7 mouse cellular contexts compared by ENCODE assay signal in genomic region chr14:31495538-31495937, GRCm38 (mm10). TPM values are rescaled to one million over a fixed set of nuclear protein-coding genes. Genes with fewer than 3 reads are reported as not detected.
DNase-seq lines count a peak whose midpoint lies in the region; ATAC-seq and TF ChIP-seq lines count a peak whose summit lies in the region.

No protein-coding gene starts in this region.

- H3K4me1 ChIP-seq in lung, postnatal 0 days (ENCODE audit: insufficient read depth, low read depth, low read length), result peaks cover 11% of the 10 kb centered on the region; the same call in 1 of the 2 replicates
- H3K4me1 ChIP-seq in embryonic facial prominence, embryonic 13.5 days, result peaks cover 39% of the 10 kb centered on the region
- H3K4me1 ChIP-seq in intestine, postnatal 0 days (replicated peaks; ENCODE audit: control insufficient read depth, insufficient read depth, low read length), result peaks cover 12% of the 10 kb centered on the region; the same call in 1 of the 2 replicates
- peaks cover 13% of the 10 kb centered on the region for H3K4me1 ChIP-seq in small intestine, adult 2 months (ENCODE audit: control insufficient read depth, insufficient read depth, insufficient read length, low read length)

- peak overlapping the region; percentile 92 for H3K9ac ChIP-seq in lung, postnatal 0 days (replicated peaks; ENCODE audit: low read depth)
- H3K9ac ChIP-seq in embryonic facial prominence, embryonic 13.5 days, result peak overlapping the region; percentile 89
- peak overlapping the region; percentile 91 for H3K9ac ChIP-seq in intestine, postnatal 0 days (ENCODE audit: low read depth, low read length)

- peak overlapping the region; percentile 92 for H3K27ac ChIP-seq in lung, postnatal 0 days (ENCODE audit: low read length)
- H3K27ac ChIP-seq in embryonic facial prominence, embryonic 13.5 days, result peak overlapping the region; percentile 93
- peak overlapping the region; percentile 86 for H3K27ac ChIP-seq in intestine, postnatal 0 days (ENCODE audit: low read depth, low read length)
- 0 out of 2 replicates have a peak overlapping the region, but pooled peaks have one; percentile 72 for H3K27ac ChIP-seq in small intestine, adult 2 months (ENCODE audit: insufficient read depth, low read depth, low read length)

- peak overlapping the region; percentile 88 for H3K4me3 ChIP-seq in lung, postnatal 0 days (ENCODE audit: low read depth, low read length)
- H3K4me3 ChIP-seq in embryonic facial prominence, embryonic 13.5 days, result peak overlapping the region; percentile 94
- H3K4me3 ChIP-seq in intestine, postnatal 0 days (ENCODE audit: low read depth, low read length), result peak overlapping the region; percentile 86
- peak overlapping the region; percentile 98 for H3K4me3 ChIP-seq in small intestine, adult 2 months (ENCODE audit: low read depth, low read length)

- TF ChIP-seq EP300 in lung, postnatal 0 days (IDR thresholded peaks at IDR 0.05), result no peak

- peak; percentile 6 for DNase-seq in lung, postnatal 0 days (ENCODE audit: low spot score)
- no peak for DNase-seq in lung, adult 18-20 months
- DNase-seq in frontal cortex, postnatal 25 days (ENCODE audit: low spot score in 2 of 2), result no peak
- no peak for DNase-seq in cerebellum, postnatal 36 days

- WGBS in lung, postnatal 0 days, result 1% methylated on average over 8 of the region's 8 CpGs
- 3% methylated on average over 8 of the region's 8 CpGs for WGBS in embryonic facial prominence, embryonic 13.5 days
- 2% methylated on average over 8 of the region's 8 CpGs for WGBS in intestine, postnatal 0 days
- WGBS in small intestine, adult 2 months, result under 1% methylated on average over 8 of the region's 8 CpGs

- H3K4me2 ChIP-seq in lung, postnatal 0 days (replicated peaks; ENCODE audit: low read depth, low read length), result peak overlapping the region; percentile 80
- peak overlapping the region; percentile 94 for H3K4me2 ChIP-seq in embryonic facial prominence, embryonic 13.5 days
- H3K4me2 ChIP-seq in intestine, postnatal 0 days (replicated peaks; ENCODE audit: low read depth), result peak overlapping the region; percentile 76

- TF ChIP-seq CTCF in lung, postnatal 0 days (IDR thresholded peaks at IDR 0.05), result no peak
- TF ChIP-seq CTCF in intestine, postnatal 0 days (IDR thresholded peaks at IDR 0.05; ENCODE audit: low read depth), result no peak
- TF ChIP-seq CTCF in small intestine, adult 2 months (IDR thresholded peaks at IDR 0.05; ENCODE audit: extremely low read depth, insufficient read length, insufficient replicate concordance, low read depth, low read length), result no peak

- TF ChIP-seq POLR2A in small intestine, adult 2 months (IDR thresholded peaks at IDR 0.05; ENCODE audit: low read depth, low read length), result no peak

- H3K9me3 ChIP-seq in lung, postnatal 0 days (ENCODE audit: low read length), result no peaks in the 10 kb centered on the region
- H3K9me3 ChIP-seq in embryonic facial prominence, embryonic 13.5 days, result no peaks in the 10 kb centered on the region
- no peaks in the 10 kb centered on the region for H3K9me3 ChIP-seq in intestine, postnatal 0 days (ENCODE audit: control insufficient read depth)

- peaks cover 17% of the 10 kb centered on the region; the same call in 1 of the 2 replicates for H3K36me3 ChIP-seq in lung, postnatal 0 days (ENCODE audit: insufficient read depth, low read length)
- H3K36me3 ChIP-seq in embryonic facial prominence, embryonic 13.5 days, result peaks cover 48% of the 10 kb centered on the region
- peaks cover 28% of the 10 kb centered on the region for H3K36me3 ChIP-seq in intestine, postnatal 0 days (ENCODE audit: control insufficient read depth, insufficient read depth)
- H3K36me3 ChIP-seq in small intestine, adult 2 months (ENCODE audit: control insufficient read depth, insufficient read depth, low read length), result peaks cover 13% of the 10 kb centered on the region

- H3K27me3 ChIP-seq in lung, postnatal 0 days (replicated peaks; ENCODE audit: insufficient read depth, low read length), result no peaks in the 10 kb centered on the region
- H3K27me3 ChIP-seq in embryonic facial prominence, embryonic 13.5 days, result no peaks in the 10 kb centered on the region
- no peaks in the 10 kb centered on the region for H3K27me3 ChIP-seq in intestine, postnatal 0 days (replicated peaks; ENCODE audit: control insufficient read depth, insufficient read depth, low read length)
- no peaks in the 10 kb centered on the region for H3K27me3 ChIP-seq in small intestine, adult 2 months (ENCODE audit: control insufficient read depth, insufficient read depth, low read length)

- ATAC-seq in lung, postnatal 0 days, result no peak
- no peak for ATAC-seq in embryonic facial prominence, embryonic 13.5 days (ENCODE audit: insufficient number of reproducible peaks, insufficient read depth, low FRiP score, low TSS enrichment, low read depth)
- no peak for ATAC-seq in intestine, postnatal 0 days

RNA-seq across cellular contexts. Expression of gene Mettl6, which starts 0.7 kb away (rescaled TPM):
- 40.9 and 49.1 TPM in 2 replicates for polyA plus RNA-seq in lung, postnatal 0 days (2015; fragmentation: Nextera tagmentation; extraction: Ambion mirVana)
- polyA plus RNA-seq in embryonic facial prominence, embryonic 13.5 days (2015; fragmentation: Nextera tagmentation; extraction: Ambion mirVana), result 73.8 and 81.4 TPM in 2 replicates
- polyA plus RNA-seq in intestine, postnatal 0 days (2015; fragmentation: Nextera tagmentation; extraction: Ambion mirVana), result 28.2 and 28.6 TPM in 2 replicates
- 2.2 and 3.3 TPM in 2 replicates for polyA plus RNA-seq in small intestine, adult 2 months (2012; rRNA removed)

RNA-seq across cellular contexts. Expression of gene Eaf1, which starts 1.3 kb away (rescaled TPM):
- 10.0 and 11.3 TPM in 2 replicates for polyA plus RNA-seq in lung, postnatal 0 days (2015; fragmentation: Nextera tagmentation; extraction: Ambion mirVana)
- polyA plus RNA-seq in embryonic facial prominence, embryonic 13.5 days (2015; fragmentation: Nextera tagmentation; extraction: Ambion mirVana), result 24.9 and 26.8 TPM in 2 replicates
- polyA plus RNA-seq in intestine, postnatal 0 days (2015; fragmentation: Nextera tagmentation; extraction: Ambion mirVana), result 10.8 and 11.8 TPM in 2 replicates
- 14.5 and 24.0 TPM in 2 replicates for polyA plus RNA-seq in small intestine, adult 2 months (2012; rRNA removed)

RNA-seq across cellular contexts. Expression of gene Sh3bp5, which starts 59.7 kb away (rescaled TPM):
- polyA plus RNA-seq in lung, postnatal 0 days (2015; fragmentation: Nextera tagmentation; extraction: Ambion mirVana), result 37.9 and 38.4 TPM in 2 replicates
- polyA plus RNA-seq in embryonic facial prominence, embryonic 13.5 days (2015; fragmentation: Nextera tagmentation; extraction: Ambion mirVana), result 39.5 and 40.1 TPM in 2 replicates
- polyA plus RNA-seq in intestine, postnatal 0 days (2015; fragmentation: Nextera tagmentation; extraction: Ambion mirVana), result 12.0 and 12.4 TPM in 2 replicates
- 3.0 and 6.9 TPM in 2 replicates for polyA plus RNA-seq in small intestine, adult 2 months (2012; rRNA removed)
